Mouse (Mus musculus): Measurements from ENCODE around the gene Nt5c1a. TPM values are rescaled to one million over a fixed set of nuclear protein-coding genes. Genes with fewer than 3 reads are reported as not detected.
"Not testable (repeated sequence)": the region's sequence is repeated elsewhere in the genome, so short reads cannot be mapped to it uniquely, and the experiment has no call there.

The Nt5c1a gene
- polyA plus RNA-seq (2012; rRNA removed), result 0.91 and 0.94 TPM in 2 replicates

GRCm38 (mm10) chr4:123201186-123202093 is at the start of gene Nt5c1a:
Gene Nt5c1a (plus strand): TSS chr4:123201504.
- peak; percentile 13 for DNase-seq
- H3K4me1 ChIP-seq (ENCODE audit: control insufficient read depth, insufficient read depth, low read length), result 0 out of 2 replicates have a peak, but pooled peaks cover 6% of the 10 kb centered on the region
- TF ChIP-seq POLR2A (IDR thresholded peaks at IDR 0.05; ENCODE audit: low read depth, low read length), result no peak
- no peak for TF ChIP-seq CTCF (conservative IDR thresholded peaks at IDR 0.05; ENCODE audit: insufficient read depth, insufficient read length, low read depth, low read length)

GRCm38 (mm10) chr4:123152003-123152402 is 49.3 kb upstream of the Nt5c1a start:
- Histone ChIP-seq H3K4me3 (ENCODE audit: insufficient read depth, low read depth, low read length) (no peak overlapping the region), H3K27ac (ENCODE audit: insufficient read depth, low read depth, low read length) (no peak overlapping the region), H3K27me3 (replicated peaks; ENCODE audit: control insufficient read depth, insufficient read depth, low read length) (no peaks in the 10 kb centered on the region), H3K36me3 (ENCODE audit: control insufficient read depth, insufficient read depth, low read length) (no peaks in the 10 kb centered on the region), H3K4me1 (ENCODE audit: control insufficient read depth, insufficient read depth, low read length) (no peaks in the 10 kb centered on the region)
- no peak for TF ChIP-seq POLR2A (IDR thresholded peaks at IDR 0.05; ENCODE audit: low read depth, low read length)
- no peak for TF ChIP-seq CTCF (conservative IDR thresholded peaks at IDR 0.05; ENCODE audit: insufficient read depth, insufficient read length, low read depth, low read length)
- DNase-seq, result no peak
- WGBS, result 86% methylated on average over 4 of the region's 4 CpGs

More at GRCm38 (mm10) chr4:123201186-123202093, at the start of gene Nt5c1a:
- H3K27me3 ChIP-seq (replicated peaks; ENCODE audit: control insufficient read depth, insufficient read depth, low read length), result peaks cover 1% of the 10 kb centered on the region; the same call in 1 of the 2 replicates
- WGBS, result 5% methylated on average over 55 of the region's 58 CpGs
- H3K36me3 ChIP-seq (ENCODE audit: control insufficient read depth, insufficient read depth, low read length), result no peaks in the 10 kb centered on the region
- H3K4me3 ChIP-seq (ENCODE audit: insufficient read depth, low read depth, low read length), result peak within 1 kb of the TSS; percentile 1
- H3K27ac ChIP-seq (ENCODE audit: insufficient read depth, low read depth, low read length), result no peak within 1 kb of the TSS

- Histone ChIP-seq H3K4me3 (ENCODE audit: insufficient read depth, low read depth, low read length) (no peak overlapping the region), H3K4me1 (ENCODE audit: control insufficient read depth, insufficient read depth, low read length) (no peaks in the 10 kb centered on the region), H3K27ac (ENCODE audit: insufficient read depth, low read depth, low read length) (no peak overlapping the region), H3K36me3 (ENCODE audit: control insufficient read depth, insufficient read depth, low read length) (no peaks in the 10 kb centered on the region), H3K27me3 (replicated peaks; ENCODE audit: control insufficient read depth, insufficient read depth, low read length) (no peaks in the 10 kb centered on the region)
- TF ChIP-seq CTCF (conservative IDR thresholded peaks at IDR 0.05; ENCODE audit: insufficient read depth, insufficient read length, low read depth, low read length), result no peak
- no peak for TF ChIP-seq POLR2A (IDR thresholded peaks at IDR 0.05; ENCODE audit: low read depth, low read length)
- no peak for DNase-seq
- 70% methylated on average over 5 of the region's 5 CpGs for WGBS
These were observed 48.3 kb upstream of the Nt5c1a start for GRCm38 (mm10) chr4:123152976-123153375.

- TF ChIP-seq POLR2A (IDR thresholded peaks at IDR 0.05; ENCODE audit: low read depth, low read length) (no peak), CTCF (conservative IDR thresholded peaks at IDR 0.05; ENCODE audit: insufficient read depth, insufficient read length, low read depth, low read length) (no peak)
- WGBS, result 12% methylated on average over 4 of the region's 4 CpGs
These were observed 46.3 kb upstream of the Nt5c1a start for GRCm38 (mm10) chr4:123155004-123155403.

GRCm38 (mm10) chr4:123155427-123155826 is 45.9 kb upstream of the Nt5c1a start:
- Histone ChIP-seq H3K36me3 (ENCODE audit: control insufficient read depth, insufficient read depth, low read length) (no peaks in the 10 kb centered on the region), H3K27me3 (replicated peaks; ENCODE audit: control insufficient read depth, insufficient read depth, low read length) (no peaks in the 10 kb centered on the region), H3K4me1 (ENCODE audit: control insufficient read depth, insufficient read depth, low read length) (no peaks in the 10 kb centered on the region), H3K4me3 (ENCODE audit: insufficient read depth, low read depth, low read length) (no peak overlapping the region), H3K27ac (ENCODE audit: insufficient read depth, low read depth, low read length) (no peak overlapping the region)
- WGBS, result 66% methylated on average over 2 of the region's 2 CpGs
- TF ChIP-seq POLR2A (IDR thresholded peaks at IDR 0.05; ENCODE audit: low read depth, low read length), result no peak
- no peak for DNase-seq

More at GRCm38 (mm10) chr4:123155004-123155403, 46.3 kb upstream of the Nt5c1a start:
- H3K27me3 ChIP-seq (replicated peaks; ENCODE audit: control insufficient read depth, insufficient read depth, low read length), result no peaks in the 10 kb centered on the region
- no peak overlapping the region for H3K27ac ChIP-seq (ENCODE audit: insufficient read depth, low read depth, low read length)
- H3K36me3 ChIP-seq (ENCODE audit: control insufficient read depth, insufficient read depth, low read length), result no peaks in the 10 kb centered on the region
- no peak overlapping the region for H3K4me3 ChIP-seq (ENCODE audit: insufficient read depth, low read depth, low read length)
- no peaks in the 10 kb centered on the region for H3K4me1 ChIP-seq (ENCODE audit: control insufficient read depth, insufficient read depth, low read length)
- DNase-seq, result peak; percentile 62

GRCm38 (mm10) chr4:123155840-123156239 is 45.5 kb upstream of the Nt5c1a start:
- Histone ChIP-seq H3K4me1 (ENCODE audit: control insufficient read depth, insufficient read depth, low read length) (no peaks in the 10 kb centered on the region), H3K36me3 (ENCODE audit: control insufficient read depth, insufficient read depth, low read length) (no peaks in the 10 kb centered on the region), H3K27me3 (replicated peaks; ENCODE audit: control insufficient read depth, insufficient read depth, low read length) (no peaks in the 10 kb centered on the region), H3K27ac (ENCODE audit: insufficient read depth, low read depth, low read length) (no peak overlapping the region), H3K4me3 (ENCODE audit: insufficient read depth, low read depth, low read length) (no peak overlapping the region)
- TF ChIP-seq CTCF (conservative IDR thresholded peaks at IDR 0.05; ENCODE audit: insufficient read depth, insufficient read length, low read depth, low read length) (no peak), POLR2A (IDR thresholded peaks at IDR 0.05; ENCODE audit: low read depth, low read length) (no peak)
- no peak for DNase-seq

- Histone ChIP-seq H3K27me3 (replicated peaks; ENCODE audit: control insufficient read depth, insufficient read depth, low read length) (no peaks in the 10 kb centered on the region), H3K4me1 (ENCODE audit: control insufficient read depth, insufficient read depth, low read length) (no peaks in the 10 kb centered on the region), H3K4me3 (ENCODE audit: insufficient read depth, low read depth, low read length) (no peak overlapping the region), H3K27ac (ENCODE audit: insufficient read depth, low read depth, low read length) (no peak overlapping the region), H3K36me3 (ENCODE audit: control insufficient read depth, insufficient read depth, low read length) (no peaks in the 10 kb centered on the region)
- no peak for TF ChIP-seq POLR2A (IDR thresholded peaks at IDR 0.05; ENCODE audit: low read depth, low read length)
- TF ChIP-seq CTCF (conservative IDR thresholded peaks at IDR 0.05; ENCODE audit: insufficient read depth, insufficient read length, low read depth, low read length), result no peak
- 80% methylated on average over 6 of the region's 6 CpGs for WGBS
- DNase-seq, result no peak
These were observed 40.7 kb upstream of the Nt5c1a start for GRCm38 (mm10) chr4:123160571-123160970.

- not testable (repeated sequence) for H3K27ac ChIP-seq (ENCODE audit: insufficient read depth, low read depth, low read length); H3K4me3 ChIP-seq (ENCODE audit: insufficient read depth, low read depth, low read length); H3K27me3 ChIP-seq (replicated peaks; ENCODE audit: control insufficient read depth, insufficient read depth, low read length); H3K36me3 ChIP-seq (ENCODE audit: control insufficient read depth, insufficient read depth, low read length); DNase-seq; H3K4me1 ChIP-seq (ENCODE audit: control insufficient read depth, insufficient read depth, low read length)
- 46% methylated on average over 3 of the region's 3 CpGs for WGBS
These were observed 40.1 kb upstream of the Nt5c1a start for GRCm38 (mm10) chr4:123161251-123161650.
